Mouse (Mus musculus) hindbrain, postnatal 0 days (tissue): Measurements from ENCODE around the gene Aktip. TPM values are rescaled to one million over a fixed set of nuclear protein-coding genes. Genes with fewer than 3 reads are reported as not detected.

ENCODE experiments used
- ATAC-seq: fragments of 200-750 bp; cut with Nextera tagmentation; 2 replicates; pipeline ENCODE4 v1.8.0; 2017; ENCODE audit warnings: mild to moderate bottlenecking, moderate TSS enrichment, moderate library complexity
- DNase-seq: peaks from one replicate; pipeline ENCODE4 v3.0.0-alpha.2; 2015; ENCODE audit warnings: low spot score
- H3K27ac ChIP-seq: fragments of 300-500 bp; sonication (generic); 2 replicates; pipeline ENCODE4 v1.5.1; 2014; ENCODE audit warnings: mild to moderate bottlenecking
- H3K27me3 ChIP-seq: fragments of 300-500 bp; sonication (generic); 2 replicates; pipeline ENCODE4 v1.6.1; 2014; ENCODE audit warnings: low read length, mixed read lengths; ENCODE audit not compliant: insufficient read depth
- H3K36me3 ChIP-seq: fragments of 300-500 bp; sonication (generic); 2 replicates; pipeline ENCODE4 v1.6.1; 2014; ENCODE audit warnings: low read length, mixed read lengths; ENCODE audit not compliant: insufficient read depth
- H3K4me1 ChIP-seq: fragments of 300-500 bp; sonication (generic); 2 replicates; pipeline ENCODE4 v1.6.1; 2014; ENCODE audit warnings: antibody characterized with exemption, low read length, mixed read lengths; ENCODE audit not compliant: insufficient read depth
- H3K4me2 ChIP-seq: fragments of 300-500 bp; sonication (generic); 2 replicates; pipeline ENCODE4 v1.6.1; 2014; ENCODE audit warnings: low read depth, mild to moderate bottlenecking, low read length, moderate library complexity, mixed read lengths
- H3K4me3 ChIP-seq: fragments of 300-500 bp; sonication (generic); 2 replicates; pipeline ENCODE4 v1.5.1; 2014; ENCODE audit warnings: low read length
- H3K9ac ChIP-seq: fragments of 300-500 bp; sonication (generic); replicated peaks from 2 replicates; pipeline ENCODE4 v1.6.1; 2014; ENCODE audit warnings: mild to moderate bottlenecking, low read length, moderate library complexity, mixed read lengths
- H3K9me3 ChIP-seq: fragments of 300-500 bp; sonication (generic); 2 replicates; pipeline ENCODE4 v1.6.1; 2016; ENCODE audit warnings: low read length, mixed read lengths
- CTCF ChIP-seq: IDR thresholded peaks from 2 replicates; pipeline ENCODE4 v1.5.1; 2016; ENCODE audit warnings: antibody characterized with exemption, control low read depth, low read depth
- WGBS: fragments of 180-500 bp; shearing (Covaris S2); extraction: QIAGEN DNeasy Blood & Tissue Kit; methylation state at CpG from one replicate; pipeline ENCODE4 v1.1.7; 2014; 5-methylcytosine and 5-hydroxymethylcytosine counted together
- polyA plus RNA-seq: library from polyadenylated mRNA; unstranded; fragments of >200 nt; fragmentation: Nextera tagmentation; extraction: Ambion mirVana; gene quantifications from 2 replicates; pipeline ENCODE4 v1.2.1, GENCODE M21; 2015
- total RNA-seq: library from RNA; depleted of rRNA; stranded (reverse); fragments of >200 nt; gene quantifications from 2 replicates; pipeline ENCODE4 v1.2.3, GENCODE M21; 2014

Aktip gene
- total and polyA plus RNA-seq, 2 experiments from 2014 or later = 134 to 186 TPM

DNA sequence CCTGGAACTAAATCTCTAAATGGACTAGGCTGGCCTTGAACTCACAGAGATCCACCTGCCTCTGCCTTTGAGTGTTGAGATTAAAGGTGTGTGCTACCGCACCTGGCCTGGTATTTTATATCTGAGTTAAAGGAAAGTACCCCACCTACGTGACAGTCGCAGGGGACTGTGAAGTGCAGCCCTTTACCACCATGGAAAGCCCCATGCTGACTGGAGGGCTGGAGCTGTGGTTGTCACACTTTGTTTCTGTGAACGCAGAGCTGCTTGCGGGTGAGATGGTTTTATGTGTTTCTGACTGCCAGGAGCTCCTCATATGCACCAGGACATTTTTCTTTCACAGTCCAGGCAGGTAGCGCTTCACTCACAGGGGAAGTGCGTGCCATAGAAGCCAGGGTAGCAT, 111.3 kb downstream of the Aktip start:
- DNase-seq (no peak), ATAC-seq (no peak)
- H3K27ac ChIP-seq = no peak overlapping the region
- no peaks in the 10 kb centered on the region for H3K4me1 ChIP-seq
- no peaks in the 10 kb centered on the region for H3K27me3 ChIP-seq
- no peak overlapping the region for H3K4me3 ChIP-seq
- H3K9me3 ChIP-seq = no peaks in the 10 kb centered on the region
- TF ChIP-seq CTCF = no peak
- no peak overlapping the region for H3K4me2 ChIP-seq
- no peak overlapping the region for H3K9ac ChIP-seq
- H3K36me3 ChIP-seq = peaks cover 28% of the 10 kb centered on the region; the same call in 1 of the 2 replicates
- WGBS = 96% methylated on average over 7 of the region's 7 CpGs

DNA sequence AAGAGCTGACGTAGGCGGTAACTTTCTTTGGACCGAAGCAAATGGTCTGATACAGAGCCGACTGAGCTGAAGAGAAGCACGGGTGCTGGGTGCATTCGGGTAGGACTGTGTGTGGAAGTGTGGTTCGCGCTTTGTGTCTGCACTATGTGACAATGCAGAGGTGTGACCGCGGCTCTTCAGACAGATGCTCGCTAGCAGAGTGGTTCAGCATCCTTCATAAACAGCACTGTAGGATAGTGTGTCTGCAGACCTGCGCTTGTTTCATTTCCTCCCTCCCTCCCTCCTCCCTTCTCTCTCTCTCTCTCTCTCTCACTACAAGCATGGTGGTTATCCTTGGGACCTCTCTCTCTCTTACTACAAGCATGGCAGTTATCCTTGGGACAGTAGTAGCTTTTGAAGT, 117.3 kb downstream of the Aktip start:
- H3K27me3 ChIP-seq = no peaks in the 10 kb centered on the region
- H3K27ac ChIP-seq = no peak overlapping the region
- H3K9me3 ChIP-seq = no peaks in the 10 kb centered on the region
- H3K4me2 ChIP-seq = no peak overlapping the region
- WGBS = 91% methylated on average over 12 of the region's 12 CpGs
- no peak for TF ChIP-seq CTCF
- no peak overlapping the region for H3K4me3 ChIP-seq
- H3K36me3 ChIP-seq = peaks cover 28% of the 10 kb centered on the region; the same call in 1 of the 2 replicates
- no peak for ATAC-seq
- DNase-seq = no peak
- H3K9ac ChIP-seq = no peak overlapping the region
- H3K4me1 ChIP-seq = no peaks in the 10 kb centered on the region

GRCm38 (mm10) chr8:91081911-91082310, 117.9 kb downstream of the Aktip start:
- H3K9ac ChIP-seq = no peak overlapping the region
- no peak for TF ChIP-seq CTCF
- peaks cover 25% of the 10 kb centered on the region; the same call in 1 of the 2 replicates for H3K36me3 ChIP-seq
- no peaks in the 10 kb centered on the region for H3K27me3 ChIP-seq
- WGBS = 87% methylated on average over 7 of the region's 7 CpGs
- H3K9me3 ChIP-seq = no peaks in the 10 kb centered on the region
- ATAC-seq = no peak
- H3K27ac ChIP-seq = no peak overlapping the region
- no peak overlapping the region for H3K4me3 ChIP-seq
- DNase-seq = no peak
- no peaks in the 10 kb centered on the region for H3K4me1 ChIP-seq
- H3K4me2 ChIP-seq = no peak overlapping the region

- no peak for DNase-seq
- H3K27ac ChIP-seq = no peak overlapping the region
- H3K4me1 ChIP-seq = no peaks in the 10 kb centered on the region
- no peak overlapping the region for H3K4me3 ChIP-seq
- no peaks in the 10 kb centered on the region for H3K9me3 ChIP-seq
- WGBS = 95% methylated on average over 2 of the region's 2 CpGs
- peaks cover 15% of the 10 kb centered on the region; the same call in 1 of the 2 replicates for H3K36me3 ChIP-seq
- ATAC-seq = no peak
- no peak for TF ChIP-seq CTCF
- H3K27me3 ChIP-seq = no peaks in the 10 kb centered on the region
- H3K4me2 ChIP-seq = no peak overlapping the region
- no peak overlapping the region for H3K9ac ChIP-seq
Measured at GRCm38 (mm10) chr8:91079678-91080077, 120.1 kb downstream of the Aktip start.

- TF ChIP-seq CTCF = no peak
- Histone ChIP-seq H3K4me2 (no peak overlapping the region), H3K9ac (no peak overlapping the region), H3K9me3 (no peaks in the 10 kb centered on the region), H3K27ac (no peak overlapping the region), H3K4me3 (no peak overlapping the region), H3K4me1 (no peaks in the 10 kb centered on the region), H3K27me3 (no peaks in the 10 kb centered on the region), H3K36me3 (peaks cover 15% of the 10 kb centered on the region; the same call in 1 of the 2 replicates)
- DNase-seq = no peak
- WGBS = 92% methylated on average over 12 of the region's 12 CpGs
- ATAC-seq = no peak
Measured at GRCm38 (mm10) chr8:91077077-91077867, 122.5 kb downstream of the Aktip start.

DNA sequence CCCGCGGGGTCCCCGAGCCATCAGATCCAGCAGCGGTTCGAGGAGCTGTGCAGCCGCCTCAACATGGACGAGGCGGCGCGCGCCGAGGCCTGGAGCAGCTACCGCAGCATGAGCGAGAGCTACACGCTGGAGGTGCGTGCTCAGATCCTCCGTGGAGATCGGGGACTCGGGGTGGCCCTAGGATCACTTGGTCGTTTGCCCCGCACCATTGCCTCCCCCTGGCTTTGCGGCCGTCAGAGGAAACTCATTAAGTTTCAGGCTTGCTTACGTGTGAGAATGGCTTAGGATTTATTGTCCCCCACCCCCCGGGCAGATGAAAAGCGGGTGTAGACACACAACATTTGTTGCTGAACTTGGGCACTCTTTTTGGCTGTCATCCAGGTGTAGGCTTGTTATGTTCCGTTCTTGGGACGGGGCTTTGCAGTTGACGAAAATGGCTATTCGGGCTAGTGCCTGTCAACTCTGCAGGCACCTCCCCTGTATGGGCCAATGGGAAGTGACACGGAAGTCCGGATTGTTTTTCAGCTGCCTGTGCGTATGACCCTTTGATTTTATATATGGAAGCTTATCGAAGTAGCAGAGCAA, 129.4 kb downstream of the Aktip start:
- 0 out of 2 replicates have a peak, but pooled peaks cover 4% of the 10 kb centered on the region for H3K4me1 ChIP-seq
- peak overlapping the region; percentile 84 for H3K4me3 ChIP-seq
- H3K9me3 ChIP-seq = no peaks in the 10 kb centered on the region
- no peak for TF ChIP-seq CTCF
- H3K27me3 ChIP-seq = no peaks in the 10 kb centered on the region
- no peaks in the 10 kb centered on the region; the same call in 1 of the 2 replicates for H3K36me3 ChIP-seq
- H3K4me2 ChIP-seq = peak overlapping the region; percentile 77
- H3K9ac ChIP-seq = peak overlapping the region; percentile 76
- DNase-seq = peak; percentile 85
- H3K27ac ChIP-seq = peak overlapping the region; percentile 84
- 0% methylated on average over 34 of the region's 34 CpGs for WGBS
- peak; percentile 85 for ATAC-seq
